Mouse (Mus musculus) small intestine, adult 2 months (tissue): ENCODE measurements at regions not wholly inside any gene's neighbourhood (a gene's known extent, or its start where the extent isn't known, plus 50 kb on each side); places are given as distances from the start of the nearest gene placed in this dataset.

Source experiments
- CTCF ChIP-seq: fragments of 200-500 bp; IDR thresholded peaks from 2 replicates; pipeline ENCODE4 v1.5.1; 2012; ENCODE audit warnings: low read depth, mild to moderate bottlenecking, control low read depth, inconsistent platforms, low read length, moderate library complexity, mixed read lengths; ENCODE audit not compliant: insufficient replicate concordance, insufficient read length; ENCODE audit errors: extremely low read depth
- POLR2A ChIP-seq: fragments of 200-500 bp; IDR thresholded peaks from 2 replicates; pipeline ENCODE4 v1.6.1; 2012; ENCODE audit warnings: low read depth, mild to moderate bottlenecking, control low read depth, inconsistent platforms, low read length, moderate library complexity

DNA sequence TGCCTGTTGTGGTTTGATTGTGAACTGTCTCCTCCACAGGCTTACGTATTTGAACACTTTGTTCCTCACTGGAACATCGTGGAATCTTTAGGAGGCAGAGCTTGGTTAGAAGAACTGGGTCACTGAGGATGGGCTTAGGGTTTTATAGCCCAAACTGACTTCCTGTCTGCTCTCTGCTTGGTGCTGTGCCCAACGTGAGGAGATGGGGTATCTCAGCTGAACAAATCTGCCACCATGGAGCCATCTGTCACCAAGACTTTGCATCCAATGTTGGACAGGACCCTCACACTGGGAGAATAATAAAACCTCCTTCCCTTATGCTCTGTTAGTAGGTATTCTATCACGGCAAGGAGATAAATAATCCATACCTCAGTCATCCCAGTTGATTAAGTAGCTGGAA is 134.2 kb upstream of the Tnp1 start:
- TF ChIP-seq POLR2A (no peak), CTCF (no peak)
